Mouse (Mus musculus): ENCODE measurements around the gene Fyn. TPM values are rescaled to one million over a fixed set of nuclear protein-coding genes. Genes with fewer than 3 reads are reported as not detected.

Fyn gene
- total RNA-seq, 2 experiments from 2014 or later: 119 to 138 TPM

DNA sequence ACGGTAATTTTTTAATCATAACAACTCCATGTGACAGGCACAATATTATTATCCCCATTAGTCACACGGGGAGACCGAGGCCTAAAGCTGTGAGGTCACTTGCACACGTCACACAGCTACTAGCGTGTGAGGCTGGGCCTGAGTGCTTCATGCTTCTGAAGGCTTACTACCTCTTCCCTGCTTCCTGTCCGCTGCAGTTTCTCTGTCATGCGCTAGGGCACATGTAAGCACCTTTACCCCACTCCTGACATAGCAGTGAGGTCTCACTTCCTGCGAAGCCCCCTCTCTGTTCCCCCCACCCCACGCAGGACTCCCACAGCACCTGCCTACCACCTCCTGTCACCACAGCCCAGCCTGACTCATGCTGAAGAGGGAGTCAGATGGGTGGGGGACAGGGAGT, 8.0 kb downstream of the Fyn start:
- intact Hi-C loops (cut with DNase I): loop anchor here (10.0 kb wide), 2 partner anchors 138 to 358 kb away; partner anchors contain the start of gene Rev3l

DNA sequence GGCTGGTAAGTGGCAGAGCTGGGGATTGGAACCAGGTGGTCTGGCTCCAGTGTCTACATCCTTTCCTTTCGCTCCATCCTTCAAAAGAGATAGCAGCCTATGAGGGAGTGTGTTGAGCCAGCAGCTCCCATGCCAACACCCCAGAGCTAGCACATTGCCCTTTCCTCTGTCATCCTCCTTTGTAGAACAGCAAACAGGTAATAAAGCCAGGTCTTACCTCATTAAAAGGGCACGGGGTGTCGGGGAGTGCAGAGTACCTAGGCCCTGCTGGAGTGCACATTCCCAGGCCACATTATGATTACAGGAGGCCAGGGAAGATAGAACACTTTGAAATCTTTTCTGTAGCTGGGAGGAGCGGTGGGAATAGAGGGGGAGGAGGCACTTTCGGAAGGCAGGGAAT, 8.6 kb downstream of the Fyn start:
- no peak for DNase-seq (ENCODE audit: low spot score in 2 of 2)
- intact Hi-C loops (cut with DNase I): loop anchor here (10.0 kb wide), 2 partner anchors 138 to 358 kb away; partner anchors contain the start of gene Rev3l

More for the DNA sequence above, 8.0 kb downstream of the Fyn start:
- no peak for DNase-seq (ENCODE audit: low spot score in 2 of 2)

DNA sequence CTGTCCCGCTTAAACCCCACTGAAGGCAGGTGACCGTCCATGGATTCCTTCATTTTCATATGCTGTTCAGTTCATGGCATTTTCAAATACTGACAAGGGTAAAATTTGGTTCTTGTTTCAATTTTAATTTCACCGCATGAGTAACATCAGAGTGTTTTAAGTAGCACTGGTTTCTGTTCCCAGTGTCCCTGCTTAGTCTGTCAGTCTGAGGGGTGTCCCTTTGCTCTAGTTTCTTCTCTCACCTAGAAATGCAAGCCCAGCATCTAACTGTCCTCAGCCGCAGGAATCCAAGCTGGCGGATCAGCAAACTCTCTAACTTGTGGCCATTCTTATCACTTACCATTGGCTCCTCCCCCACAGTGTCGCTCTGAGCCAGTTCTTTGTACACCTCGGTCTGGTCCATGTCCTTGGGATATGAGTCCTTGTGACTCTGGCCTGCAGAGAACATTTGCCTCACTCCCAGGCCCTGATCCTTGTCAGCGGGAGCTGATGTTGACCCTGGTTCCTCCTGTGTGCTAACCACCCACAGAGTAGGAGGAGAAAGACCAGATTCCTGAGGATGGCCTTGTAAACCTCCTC, 9.5 kb downstream of the Fyn start:
- DNase-seq (ENCODE audit: low spot score in 2 of 2): no peak
- intact Hi-C loops (cut with DNase I): loop anchor here (10.0 kb wide), 2 partner anchors 137 to 357 kb away; partner anchors contain the start of gene Rev3l

DNA sequence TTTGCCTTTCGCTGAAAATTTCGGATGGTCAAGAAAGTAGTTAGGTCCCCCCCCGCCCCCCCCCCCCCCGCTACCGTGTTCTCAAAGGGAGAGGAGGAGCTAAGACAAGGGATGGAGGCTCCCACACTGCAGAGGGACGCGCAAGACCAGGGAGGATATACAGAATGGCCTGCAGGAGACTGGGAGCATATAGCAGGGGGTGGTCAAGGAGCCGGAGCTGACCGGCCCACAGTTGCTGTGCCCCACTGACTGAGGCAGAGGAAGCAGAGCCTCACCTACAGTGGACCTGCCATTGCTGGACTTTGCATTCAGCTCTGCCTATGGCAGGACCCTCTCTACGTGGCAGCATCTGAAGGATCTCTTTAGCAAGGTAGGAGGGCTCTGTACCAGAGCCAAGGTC, 10.6 kb downstream of the Fyn start:
- intact Hi-C loops (cut with DNase I): loop anchor here (10.0 kb wide), 2 partner anchors 136 to 356 kb away; partner anchors contain the start of gene Rev3l
- DNase-seq (ENCODE audit: low spot score in 2 of 2): no peak

DNA sequence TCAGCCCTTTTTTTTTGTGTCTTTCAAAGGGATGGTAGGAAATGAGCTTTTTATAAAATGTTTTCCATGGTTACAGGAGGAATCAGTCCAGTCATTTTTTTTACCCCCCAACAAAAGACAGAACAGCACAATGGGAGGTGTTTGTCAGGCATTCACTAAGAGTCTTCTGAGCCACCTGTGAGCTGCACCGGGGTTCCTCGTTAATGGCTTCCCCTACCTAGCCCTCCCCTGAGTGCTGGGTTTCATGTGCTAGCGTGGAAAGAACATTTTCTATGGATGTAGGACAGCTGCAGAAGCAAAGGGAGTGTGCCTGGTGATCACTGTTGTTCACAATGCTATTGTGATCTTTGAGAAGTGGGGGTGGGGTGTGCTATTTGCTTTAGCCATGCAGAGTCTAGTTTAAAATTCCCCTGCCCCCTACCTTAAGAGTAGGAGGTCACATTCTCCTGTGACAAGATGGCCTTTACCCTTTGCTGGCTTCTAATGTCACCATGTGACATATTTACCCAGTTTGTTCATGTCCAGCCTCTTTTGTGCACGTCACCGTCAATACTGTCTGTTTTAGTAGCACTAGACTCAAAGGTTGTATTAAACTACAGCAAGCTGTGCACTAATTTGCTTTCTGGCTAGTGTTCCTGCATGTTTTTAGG, 11.2 kb downstream of the Fyn start:
- intact Hi-C loops (cut with DNase I): loop anchor here (10.0 kb wide), 2 partner anchors 135 to 355 kb away; partner anchors contain the start of gene Rev3l
- no peak for DNase-seq (ENCODE audit: low spot score in 2 of 2)

DNA sequence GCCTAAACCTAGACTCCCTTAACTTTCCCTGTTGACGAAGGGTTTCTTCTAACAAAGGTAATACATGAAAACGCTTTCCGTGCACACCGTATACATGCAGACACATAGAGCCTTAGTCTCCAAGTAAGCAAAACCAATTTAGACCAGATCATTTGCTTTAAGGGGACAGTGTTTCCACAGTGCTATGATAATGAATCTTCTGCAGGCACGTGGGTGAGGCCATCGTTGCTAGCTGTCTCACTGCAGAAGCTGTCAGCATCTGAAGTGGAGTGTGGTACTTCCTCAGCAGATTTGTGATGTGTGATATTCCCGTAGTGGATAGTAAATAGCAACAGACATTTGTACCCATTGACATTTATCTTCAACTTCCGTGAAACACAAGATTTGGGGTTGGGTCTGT, 16.6 kb downstream of the Fyn start:
- no peak for DNase-seq (ENCODE audit: low spot score in 2 of 2)
- intact Hi-C loops (cut with DNase I): no loop called here

DNA sequence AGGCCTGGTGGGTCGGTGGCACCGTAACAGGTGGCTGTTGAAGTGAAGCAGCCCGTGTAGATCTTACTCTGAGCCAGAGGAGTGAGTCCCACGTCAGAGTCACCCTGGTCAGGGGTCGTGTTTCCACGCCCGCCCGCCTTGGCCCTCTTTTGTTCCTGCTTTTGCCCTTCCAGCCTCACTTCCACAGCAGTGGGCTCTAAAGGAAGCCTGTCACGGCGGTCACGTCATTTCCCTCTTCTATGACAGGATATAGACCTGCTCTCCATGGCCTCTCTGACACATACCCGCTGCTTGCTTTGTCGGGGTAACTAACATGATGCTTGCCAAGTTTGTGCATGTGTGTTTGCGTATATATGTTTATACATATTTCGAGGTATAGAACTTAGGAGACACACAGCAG, 17.5 kb downstream of the Fyn start:
- no peak for DNase-seq (ENCODE audit: low spot score in 2 of 2)
- intact Hi-C loops (cut with DNase I): no loop called here

DNA sequence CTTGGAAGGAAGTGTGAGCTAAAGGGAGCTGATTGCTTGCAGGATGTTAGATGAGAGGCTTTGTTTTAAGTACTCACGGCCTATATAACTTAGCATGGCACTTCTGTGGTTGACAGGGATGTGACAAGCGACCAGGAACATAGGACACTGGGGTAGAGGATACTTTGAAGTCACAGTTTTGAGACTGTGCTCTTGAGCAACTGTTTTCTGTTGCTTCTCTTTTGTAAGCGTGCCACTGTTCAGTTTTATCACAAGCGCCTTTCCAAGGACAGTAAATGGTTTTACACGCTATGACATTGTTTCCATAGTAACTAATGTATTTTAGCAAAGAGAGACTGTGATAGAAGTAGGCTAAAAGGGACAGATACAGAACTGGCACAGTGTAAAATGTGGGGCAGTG, 18.4 kb downstream of the Fyn start:
- DNase-seq (ENCODE audit: low spot score in 2 of 2): no peak
- intact Hi-C loops (cut with DNase I): no loop called here

DNA sequence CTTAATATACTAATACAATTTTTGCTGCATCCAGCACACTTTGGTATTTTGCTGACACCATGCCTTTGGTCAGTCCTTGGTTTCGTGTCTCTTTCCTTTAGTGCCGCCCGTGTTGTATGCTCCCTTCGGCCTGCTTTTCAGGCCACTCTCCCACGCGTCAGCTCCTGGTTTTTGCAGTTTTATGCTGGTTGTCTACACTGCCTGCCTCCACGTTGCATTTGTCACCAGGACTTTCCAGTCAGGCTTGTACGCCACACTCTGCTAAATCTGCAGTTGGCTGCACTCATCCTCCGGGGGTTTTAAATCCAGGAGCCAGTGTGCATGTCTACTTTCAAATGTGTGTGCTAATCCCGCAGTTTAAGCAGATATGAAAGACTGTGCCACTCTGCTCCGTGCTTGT, 18.9 kb downstream of the Fyn start:
- intact Hi-C loops (cut with DNase I): no loop called here
- DNase-seq (ENCODE audit: low spot score in 2 of 2): no peak

DNA sequence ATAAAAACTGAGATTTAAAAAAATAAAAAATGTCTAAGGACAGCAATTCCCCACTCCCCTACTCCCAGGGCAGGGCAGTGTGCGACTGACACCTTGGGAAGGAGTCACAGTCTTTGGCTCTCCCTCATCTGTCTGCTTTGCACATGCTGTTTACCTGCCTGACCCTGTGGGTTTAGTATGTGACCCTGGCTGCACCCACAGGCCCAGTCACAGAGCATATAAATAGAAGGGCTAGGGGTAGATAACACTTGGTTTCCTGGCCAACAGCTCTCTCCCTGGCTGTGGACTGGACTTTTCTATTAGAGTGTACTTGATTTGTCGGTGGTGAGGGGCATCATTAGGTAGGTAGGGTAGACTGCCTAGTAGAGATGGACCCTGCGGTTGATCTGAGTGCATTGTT, 19.5 kb downstream of the Fyn start:
- no peak for DNase-seq (ENCODE audit: low spot score in 2 of 2)
- intact Hi-C loops (cut with DNase I): no loop called here

DNA sequence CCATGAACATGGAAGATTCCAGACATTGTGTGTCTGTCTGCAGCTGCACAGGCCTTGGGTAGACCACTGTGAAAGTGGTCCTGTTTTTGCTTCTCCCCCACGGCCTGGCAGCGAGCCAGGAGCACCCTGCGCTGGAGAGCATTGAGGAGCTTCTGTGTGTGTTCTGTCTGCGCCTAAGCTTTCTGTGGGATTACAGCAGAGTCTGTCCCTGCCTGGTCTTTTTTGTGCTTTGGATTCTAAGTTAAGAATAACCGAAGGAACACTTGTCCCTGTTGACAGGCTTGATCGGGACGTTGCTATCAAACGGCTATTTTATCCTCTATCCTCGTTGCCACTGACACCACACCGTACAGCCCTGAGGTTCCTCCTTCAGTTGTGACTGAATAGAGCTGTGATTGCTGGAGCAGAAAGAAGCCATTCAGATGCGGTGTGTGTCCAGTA, 20.8 kb downstream of the Fyn start:
- intact Hi-C loops (cut with DNase I): no loop called here
- no peak for DNase-seq (ENCODE audit: low spot score in 2 of 2)

DNA sequence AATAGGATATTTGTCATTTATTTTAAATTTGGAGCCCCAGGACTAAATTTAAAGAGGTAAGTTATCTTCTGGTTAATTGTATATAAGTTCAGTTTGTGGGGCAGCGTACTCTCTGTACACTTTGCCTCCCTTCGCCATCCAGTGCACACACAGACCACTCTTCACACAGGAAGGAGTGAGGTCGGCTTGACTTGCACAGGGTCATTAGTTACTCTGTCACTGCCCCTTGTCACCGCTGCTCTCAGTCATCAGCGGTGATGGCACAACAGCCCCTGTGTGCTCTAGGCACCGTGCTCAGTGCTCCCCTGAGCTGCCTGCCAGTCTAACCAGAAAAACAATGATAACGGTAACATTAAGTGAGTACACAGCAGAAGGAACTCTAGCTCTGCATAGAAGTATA, 21.9 kb downstream of the Fyn start:
- intact Hi-C loops (cut with DNase I): no loop called here
- DNase-seq (ENCODE audit: low spot score in 2 of 2): no peak

DNA sequence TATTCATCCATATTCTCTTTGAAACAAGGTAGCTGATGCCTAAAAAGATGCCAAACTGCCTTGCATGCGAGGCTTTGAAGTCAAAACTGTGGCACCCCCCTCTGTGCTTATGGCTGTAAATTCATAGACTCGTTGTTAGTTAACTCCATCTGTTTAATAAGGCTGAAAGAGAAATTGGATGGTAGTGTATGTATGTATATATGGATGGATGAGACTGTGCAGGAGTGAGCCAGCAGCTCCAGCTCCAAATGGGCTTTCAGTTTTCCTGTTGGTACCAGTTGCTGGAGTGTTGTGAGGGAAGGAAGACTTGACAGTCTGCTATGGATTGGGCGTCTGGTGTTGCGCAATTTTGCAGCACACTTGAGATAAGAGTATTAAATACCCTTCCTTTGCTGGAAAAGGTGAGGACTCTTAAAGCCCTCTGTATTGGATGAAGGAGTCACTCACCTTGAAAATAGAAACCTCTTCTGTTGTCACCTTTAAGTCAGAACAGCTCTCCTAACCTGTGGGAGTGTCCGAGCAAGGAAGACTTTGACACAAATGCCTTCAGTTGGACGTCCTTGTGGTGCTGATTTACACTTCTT, 24.3 kb downstream of the Fyn start:
- intact Hi-C loops (cut with DNase I): no loop called here
- DNase-seq (ENCODE audit: low spot score in 2 of 2): no peak

DNA sequence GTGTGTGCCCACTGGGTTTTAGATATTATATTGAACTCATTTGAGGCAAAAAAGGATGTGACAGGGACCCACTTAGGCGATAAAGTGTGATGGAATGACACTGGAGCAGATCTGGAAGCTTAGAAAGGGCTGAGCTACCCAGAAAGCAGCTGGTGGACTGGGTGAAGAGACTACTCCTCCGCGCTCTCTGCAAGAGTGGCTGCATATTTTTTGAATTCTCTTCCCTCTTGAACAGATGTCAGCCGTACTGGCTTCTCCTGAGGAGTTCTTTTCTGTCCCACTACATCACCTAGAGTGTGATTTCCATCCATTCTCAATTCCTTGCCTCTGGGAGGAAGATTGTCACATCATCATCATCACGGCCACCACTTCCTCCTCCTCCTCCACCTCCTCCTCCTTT, 26.9 kb downstream of the Fyn start:
- no peak for DNase-seq (ENCODE audit: low spot score in 2 of 2)
- intact Hi-C loops (cut with DNase I): no loop called here

DNA sequence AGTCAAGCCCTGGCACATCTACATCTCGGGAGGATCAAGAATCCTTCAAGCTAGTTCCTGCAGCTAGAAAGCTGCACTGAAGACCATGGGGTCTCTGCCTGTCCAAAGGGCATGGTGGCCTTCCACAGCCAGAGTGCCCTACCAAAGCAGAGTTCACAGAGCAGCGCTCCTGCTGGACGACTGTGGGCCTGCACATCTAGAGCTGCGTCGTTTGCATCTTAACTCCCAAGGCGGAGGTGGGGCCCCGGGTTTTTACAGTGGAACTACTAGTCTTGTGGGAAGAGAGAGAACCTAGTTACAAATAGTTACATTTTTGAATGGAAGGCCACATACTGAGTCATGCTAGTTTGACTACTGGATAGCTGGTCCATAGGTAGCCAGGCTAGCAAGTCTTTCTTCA, 30.3 kb downstream of the Fyn start:
- no peak for DNase-seq (ENCODE audit: low spot score in 2 of 2)
- intact Hi-C loops (cut with DNase I): no loop called here

DNA sequence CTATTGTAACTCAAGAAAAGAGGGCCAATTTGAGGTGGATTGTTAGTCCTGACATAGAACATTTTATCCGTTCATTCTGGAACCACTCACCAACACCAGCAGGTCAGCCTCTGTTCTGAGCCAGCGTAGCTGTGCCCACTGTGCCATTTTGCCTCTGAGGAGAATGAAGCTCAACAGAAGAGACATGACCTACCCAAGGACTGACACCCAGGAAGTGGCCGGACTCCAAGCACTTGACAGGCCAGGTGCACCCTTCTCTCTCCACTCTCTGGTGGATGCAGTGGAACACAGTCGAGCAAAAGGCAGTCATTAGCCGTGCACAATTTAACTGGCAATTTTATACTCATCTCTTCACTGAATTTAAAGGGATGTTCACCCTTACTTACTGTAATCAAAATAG, 31.5 kb downstream of the Fyn start:
- intact Hi-C loops (cut with DNase I): no loop called here
- DNase-seq (ENCODE audit: low spot score in 2 of 2): no peak

DNA sequence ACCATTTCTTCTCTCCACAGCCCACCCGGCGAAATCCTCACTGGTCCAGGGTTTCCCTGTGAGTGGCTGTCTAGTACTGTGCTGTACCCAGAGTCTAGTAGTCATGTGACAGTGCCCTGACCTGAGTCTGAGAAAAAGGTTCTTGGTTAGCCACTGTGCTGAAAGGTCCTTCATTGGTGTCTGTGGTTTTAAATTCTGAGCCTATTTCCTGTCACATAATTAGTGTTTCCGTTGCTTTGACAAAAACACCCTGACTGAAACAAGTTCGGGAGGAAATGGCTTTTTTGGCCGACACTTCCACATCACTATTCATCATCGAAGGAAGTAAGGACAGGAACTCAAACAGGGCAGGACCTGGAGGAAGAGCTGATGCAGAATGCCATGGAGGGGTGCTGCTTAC, 33.8 kb downstream of the Fyn start:
- intact Hi-C loops (cut with DNase I): no loop called here
- no peak for DNase-seq (ENCODE audit: low spot score in 2 of 2)

DNA sequence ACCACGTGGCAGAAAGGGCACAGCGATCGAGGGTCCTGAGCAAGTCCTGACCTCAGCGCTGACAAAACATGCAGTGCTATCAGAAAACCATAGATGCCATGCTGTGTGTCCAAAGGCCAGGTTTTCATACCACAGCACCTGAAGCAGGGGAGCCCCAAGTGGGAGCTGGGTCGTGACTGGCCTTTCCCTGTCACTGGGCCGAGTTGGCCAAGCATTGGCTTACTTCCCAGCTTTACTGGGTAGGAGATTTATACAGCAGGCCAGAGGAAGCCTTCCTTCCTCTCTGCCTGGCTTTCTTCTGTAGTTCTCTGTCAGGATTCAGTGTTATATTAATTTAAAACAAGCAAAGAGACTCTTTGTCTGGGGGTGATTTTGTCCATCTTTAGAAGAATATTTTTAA, 35.1 kb downstream of the Fyn start:
- intact Hi-C loops (cut with DNase I): no loop called here
- no peak for DNase-seq (ENCODE audit: low spot score in 2 of 2)

DNA sequence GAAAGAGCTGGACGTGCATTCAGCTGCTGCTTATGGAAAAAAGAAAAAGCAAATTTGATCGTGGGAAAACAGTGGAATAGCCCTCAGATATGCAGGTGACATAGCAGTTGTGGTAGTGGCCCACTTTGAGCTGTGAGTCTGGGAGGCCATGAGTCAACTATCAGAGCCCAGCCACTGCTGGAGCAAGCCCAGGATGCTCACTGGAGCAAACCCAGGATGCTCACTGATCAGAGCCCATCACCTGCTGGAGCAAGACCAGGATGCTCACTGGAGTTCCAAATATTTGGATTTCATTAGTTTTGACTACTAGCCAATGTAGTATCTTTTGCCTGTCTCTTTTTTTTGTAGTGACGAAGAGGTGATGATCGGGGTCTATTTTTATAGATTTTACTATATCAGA, 35.5 kb downstream of the Fyn start:
- DNase-seq (ENCODE audit: low spot score in 2 of 2): no peak
- intact Hi-C loops (cut with DNase I): no loop called here

DNA sequence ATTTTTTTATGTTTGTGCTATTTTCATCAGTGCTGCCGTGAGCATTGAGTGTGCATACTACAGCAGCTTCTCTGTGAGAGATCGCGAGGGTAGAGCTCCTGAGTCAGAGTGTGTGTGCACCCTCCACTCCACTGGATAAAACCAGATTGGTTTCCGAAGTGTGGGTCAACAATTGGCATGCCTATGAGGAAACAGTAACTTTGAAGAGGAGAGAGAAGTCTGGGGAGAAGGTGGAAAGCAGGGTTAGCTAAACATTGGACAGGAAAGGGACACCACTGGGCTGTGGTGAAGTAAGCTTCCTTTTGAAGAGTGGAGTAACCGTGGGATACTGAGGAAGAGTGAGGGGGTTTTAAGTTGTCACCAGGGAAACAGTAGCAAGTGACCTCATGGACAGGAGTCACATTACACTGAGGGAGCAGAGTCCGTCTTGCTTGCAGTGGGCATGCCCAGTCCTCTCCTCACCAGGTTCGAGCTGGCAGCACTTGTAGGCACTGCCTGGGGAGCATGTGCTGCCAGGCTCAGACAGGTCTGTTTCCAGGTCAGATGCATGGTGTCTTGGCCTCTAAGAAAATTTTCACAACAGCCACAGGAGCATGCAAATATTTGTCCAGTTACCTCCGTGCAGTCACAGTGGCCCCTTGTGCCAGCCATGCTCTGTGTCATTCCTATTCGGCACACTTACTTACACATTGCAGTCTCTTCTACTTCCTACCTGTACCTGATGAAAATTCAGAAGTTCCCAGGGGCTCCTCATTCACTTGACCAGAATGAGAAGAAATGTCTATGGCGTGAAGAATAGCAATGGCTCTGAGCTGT, 37.5 kb downstream of the Fyn start:
- intact Hi-C loops (cut with DNase I): no loop called here
- no peak for DNase-seq (ENCODE audit: low spot score in 2 of 2)

Measured in left cerebral cortex, postnatal 36 days (tissue).